Mouse (Mus musculus) myocyte (in vitro differentiated cells): ENCODE measurements at regions not wholly inside any gene's neighbourhood (a gene's known extent, or its start where the extent isn't known, plus 50 kb on each side); places are given as distances from the start of the nearest gene placed in this dataset.

Experiments
- H3K27me3 ChIP-seq: one replicate; pipeline ENCODE4 v1.6.1; 2011; ENCODE audit not compliant: control insufficient read depth, insufficient read depth, insufficient read length
- H3K36me3 ChIP-seq: one replicate; pipeline ENCODE4 v1.6.1; 2011; ENCODE audit not compliant: control insufficient read depth, insufficient read depth
- H3K4me2 ChIP-seq: one replicate; pipeline ENCODE4 v1.6.1; 2011; ENCODE audit warnings: low read depth, control low read depth
- H3K4me3 ChIP-seq: one replicate; pipeline ENCODE4 v1.5.1; 2011; ENCODE audit warnings: mild to moderate bottlenecking, control low read depth, moderate library complexity
- H3K79me2 ChIP-seq: one replicate; pipeline ENCODE4 v1.6.1; 2011; ENCODE audit not compliant: control insufficient read depth, insufficient read depth
- H3ac ChIP-seq: one replicate; pipeline ENCODE4 v1.6.1; 2011; ENCODE audit not compliant: control insufficient read depth, insufficient read length
- CEBPB ChIP-seq: IDR thresholded peaks from 2 replicates; pipeline ENCODE4 v1.6.1; 2011; ENCODE audit warnings: mild to moderate bottlenecking, moderate library complexity; ENCODE audit not compliant: poor library complexity, insufficient read depth, severe bottlenecking
- E2F4 ChIP-seq: IDR thresholded peaks from one replicate; pipeline ENCODE4 v1.6.1; 2011; ENCODE audit warnings: mild to moderate bottlenecking, control low read depth, moderate library complexity; ENCODE audit not compliant: insufficient read depth
- MAX ChIP-seq: IDR thresholded peaks from one replicate; pipeline ENCODE4 v1.6.1; 2011; ENCODE audit warnings: low read depth, mild to moderate bottlenecking, control low read depth
- MYOD1 ChIP-seq, 3 experiments: IDR thresholded peaks; one replicate each; pipeline ENCODE4 v1.6.1; 2011; ENCODE audit warnings: control low read depth in 2 of 3, low read depth in 2 of 3, mild to moderate bottlenecking in 2 of 3, moderate library complexity in 1 of 3; ENCODE audit not compliant: insufficient read length in 2 of 3, control insufficient read depth in 1 of 3
- MYOG ChIP-seq, 3 experiments: IDR thresholded peaks; one replicate each; pipeline ENCODE4 v1.6.1; 2011; ENCODE audit warnings: control low read depth in 2 of 3, low read depth in 2 of 3, mild to moderate bottlenecking in 2 of 3; ENCODE audit not compliant: insufficient read length in 2 of 3, control insufficient read depth in 1 of 3, insufficient read depth in 1 of 3
- POLR2A ChIP-seq: IDR thresholded peaks from one replicate; pipeline ENCODE4 v1.6.1; 2011; ENCODE audit warnings: low read depth, mild to moderate bottlenecking, control low read depth, moderate library complexity; ENCODE audit not compliant: insufficient read length
- POLR2AphosphoS2 ChIP-seq: IDR thresholded peaks from one replicate; pipeline ENCODE4 v1.6.1; 2011; ENCODE audit warnings: low read depth, control low read depth; ENCODE audit not compliant: insufficient read length
- REST ChIP-seq: IDR thresholded peaks from one replicate; pipeline ENCODE4 v1.6.1; 2011; ENCODE audit warnings: mild to moderate bottlenecking, control low read depth, moderate library complexity; ENCODE audit not compliant: insufficient read depth, insufficient read length
- SRF ChIP-seq: IDR thresholded peaks from one replicate; pipeline ENCODE4 v1.6.1; 2011; ENCODE audit warnings: low read depth; ENCODE audit not compliant: control insufficient read depth, insufficient read length
- TCF12 ChIP-seq: IDR thresholded peaks from one replicate; pipeline ENCODE4 v1.6.1; 2011; ENCODE audit warnings: mild to moderate bottlenecking, control low read depth; ENCODE audit not compliant: poor library complexity, insufficient read depth, severe bottlenecking
- TCF3 ChIP-seq: IDR thresholded peaks from one replicate; pipeline ENCODE4 v1.6.1; 2011; ENCODE audit warnings: low read depth, control low read depth; ENCODE audit not compliant: insufficient read length
- USF1 ChIP-seq: IDR thresholded peaks from one replicate; pipeline ENCODE4 v1.6.1; 2011; ENCODE audit warnings: low read depth, mild to moderate bottlenecking, control low read depth, moderate library complexity

GRCm38 (mm10) chr1:92742300-92742699 is 89.1 kb upstream of the Gpc1 start:
- Histone ChIP-seq H3K36me3 (no peaks in the 10 kb centered on the region), H3ac (no peak overlapping the region), H3K27me3 (no peaks in the 10 kb centered on the region), H3K4me3 (no peak overlapping the region), H3K79me2 (no peaks in the 10 kb centered on the region), H3K4me2 (no peak overlapping the region)
- no peak for TF ChIP-seq SRF
- TF ChIP-seq MYOG (IDR thresholded peaks at IDR 0.05; ENCODE audit: control insufficient read depth in 1 of 3, insufficient read depth in 1 of 3, insufficient read length in 2 of 3, low read depth in 2 of 3), result no peak
- no peak for TF ChIP-seq CEBPB
- TF ChIP-seq MAX, result no peak
- no peak for TF ChIP-seq E2F4
- TF ChIP-seq USF1, result no peak
- TF ChIP-seq POLR2AphosphoS2, result no peak
- no peak for TF ChIP-seq POLR2A
- TF ChIP-seq TCF12, result no peak
- TF ChIP-seq REST, result no peak
- no peak for TF ChIP-seq MYOD1 (IDR thresholded peaks at IDR 0.05; ENCODE audit: control insufficient read depth in 1 of 3, insufficient read length in 2 of 3, low read depth in 2 of 3)
- no peak for TF ChIP-seq TCF3

DNA sequence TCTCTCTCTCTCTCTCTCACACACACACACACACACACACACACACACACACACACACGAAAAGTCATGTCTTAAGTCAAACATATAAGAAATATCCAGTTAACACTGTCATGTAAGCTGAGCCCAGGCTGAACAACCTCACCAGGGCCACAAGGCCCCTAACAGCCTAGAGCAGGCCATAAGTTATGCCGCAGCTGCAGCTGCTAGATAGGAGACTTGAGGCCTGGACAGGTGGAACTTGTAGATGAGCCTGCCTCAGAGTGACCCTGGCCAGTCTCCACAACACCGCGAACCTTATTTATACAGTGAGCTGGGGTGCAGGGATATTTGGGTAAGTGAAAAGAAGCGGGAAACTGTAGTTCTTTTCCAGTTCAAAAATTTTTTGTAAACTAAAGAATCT is 90.4 kb upstream of the Gpc1 start:
- TF ChIP-seq CEBPB, result no peak
- peak; percentile 46 for TF ChIP-seq TCF3
- no peak for TF ChIP-seq TCF12
- peak in 2 of 3 experiments; percentile 78 to 87 for TF ChIP-seq MYOD1 (IDR thresholded peaks at IDR 0.05; ENCODE audit: control insufficient read depth in 1 of 3, insufficient read length in 2 of 3, low read depth in 2 of 3)
- no peak for TF ChIP-seq USF1
- peak in 2 of 3 experiments; percentile 70 to 91 for TF ChIP-seq MYOG (IDR thresholded peaks at IDR 0.05; ENCODE audit: control insufficient read depth in 1 of 3, insufficient read depth in 1 of 3, insufficient read length in 2 of 3, low read depth in 2 of 3)
- TF ChIP-seq POLR2AphosphoS2, result no peak
- Histone ChIP-seq H3K36me3 (no peaks in the 10 kb centered on the region), H3ac (no peak overlapping the region), H3K4me3 (no peak overlapping the region), H3K4me2 (no peak overlapping the region), H3K27me3 (no peaks in the 10 kb centered on the region), H3K79me2 (no peaks in the 10 kb centered on the region)

DNA sequence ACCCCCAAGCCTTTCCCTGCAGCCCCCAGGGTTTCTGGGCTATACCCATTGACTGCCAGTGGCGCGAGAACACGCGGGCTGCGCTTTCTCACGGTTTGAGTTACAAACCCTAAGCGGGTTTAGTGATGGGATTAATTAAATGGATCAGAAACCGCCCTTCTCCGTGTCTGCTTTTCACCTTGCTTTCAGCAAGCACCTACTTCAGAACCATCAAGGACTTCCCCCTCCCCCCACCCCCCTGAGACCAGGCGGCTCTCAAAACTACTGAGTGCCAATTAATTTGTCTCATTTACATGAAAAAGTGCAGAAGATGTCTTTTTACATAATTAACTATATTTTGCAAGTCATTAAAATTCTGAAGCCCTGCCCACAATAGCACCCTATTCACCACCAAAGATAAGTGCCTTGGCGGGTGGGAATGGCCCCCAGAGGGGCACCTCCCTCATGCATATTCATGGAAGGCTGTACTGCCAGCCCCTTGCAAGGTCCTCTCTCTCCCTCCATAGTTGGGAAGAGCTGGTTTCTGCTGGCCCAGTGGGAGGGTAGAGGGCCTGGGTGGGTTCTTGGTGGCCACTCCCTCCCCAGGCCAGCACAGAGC is 89.1 kb upstream of the Otos start:
- no peak for TF ChIP-seq E2F4
- no peak for TF ChIP-seq TCF3
- TF ChIP-seq TCF12, result no peak
- TF ChIP-seq MYOG (IDR thresholded peaks at IDR 0.05; ENCODE audit: control insufficient read depth in 1 of 3, insufficient read depth in 1 of 3, insufficient read length in 2 of 3, low read depth in 2 of 3), result no peak
- TF ChIP-seq POLR2AphosphoS2, result no peak
- no peak for TF ChIP-seq SRF
- no peak for TF ChIP-seq MYOD1 (IDR thresholded peaks at IDR 0.05; ENCODE audit: control insufficient read depth in 1 of 3, insufficient read length in 2 of 3, low read depth in 2 of 3)
- Histone ChIP-seq H3K79me2 (no peaks in the 10 kb centered on the region), H3ac (no peak overlapping the region), H3K4me2 (no peak overlapping the region), H3K4me3 (no peak overlapping the region), H3K27me3 (no peaks in the 10 kb centered on the region), H3K36me3 (no peaks in the 10 kb centered on the region)

DNA sequence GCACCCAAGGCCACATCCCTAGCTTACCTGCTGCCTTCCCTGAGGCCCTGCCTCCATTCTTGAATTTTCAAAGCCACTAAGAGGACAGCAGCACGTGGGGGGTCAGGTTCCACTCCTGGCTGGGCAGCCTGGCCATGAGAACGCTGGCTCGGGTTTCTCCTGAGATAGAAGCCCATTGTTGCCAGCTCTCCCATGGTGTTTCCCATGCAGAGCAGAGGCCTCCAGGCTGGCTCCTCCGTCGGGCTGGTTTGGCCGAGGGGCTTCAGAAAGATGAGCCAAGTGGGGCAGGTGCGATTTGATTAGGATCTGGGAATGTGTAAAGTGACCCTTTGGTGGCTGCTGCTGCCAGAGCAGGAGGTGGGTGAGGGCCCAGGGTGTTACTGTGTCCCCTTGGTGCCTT is 87.8 kb upstream of the Otos start:
- no peak overlapping the region for H3K4me3 ChIP-seq
- TF ChIP-seq CEBPB (no peak), USF1 (no peak), MYOD1 (IDR thresholded peaks at IDR 0.05; ENCODE audit: control insufficient read depth in 1 of 3, insufficient read length in 2 of 3, low read depth in 2 of 3) (no peak), MYOG (IDR thresholded peaks at IDR 0.05; ENCODE audit: control insufficient read depth in 1 of 3, insufficient read depth in 1 of 3, insufficient read length in 2 of 3, low read depth in 2 of 3) (no peak)
- H3K4me2 ChIP-seq, result no peak overlapping the region
- H3K79me2 ChIP-seq, result no peaks in the 10 kb centered on the region
- H3K36me3 ChIP-seq, result no peaks in the 10 kb centered on the region
- H3ac ChIP-seq, result no peak overlapping the region
- no peaks in the 10 kb centered on the region for H3K27me3 ChIP-seq

- H3K27me3 ChIP-seq, result no peaks in the 10 kb centered on the region
- no peaks in the 10 kb centered on the region for H3K79me2 ChIP-seq
- H3ac ChIP-seq, result no peak overlapping the region
- no peaks in the 10 kb centered on the region for H3K36me3 ChIP-seq
- TF ChIP-seq POLR2A (no peak), MYOD1 (IDR thresholded peaks at IDR 0.05; ENCODE audit: control insufficient read depth in 1 of 3, insufficient read length in 2 of 3, low read depth in 2 of 3) (no peak), MYOG (IDR thresholded peaks at IDR 0.05; ENCODE audit: control insufficient read depth in 1 of 3, insufficient read depth in 1 of 3, insufficient read length in 2 of 3, low read depth in 2 of 3) (no peak), REST (no peak), TCF3 (no peak), CEBPB (no peak), E2F4 (no peak), USF1 (no peak), TCF12 (no peak), MAX (no peak), POLR2AphosphoS2 (no peak), SRF (no peak)
- H3K4me3 ChIP-seq, result no peak overlapping the region
- no peak overlapping the region for H3K4me2 ChIP-seq
These were observed 85.1 kb upstream of the Otos start for GRCm38 (mm10) chr1:92733732-92734131.
